10 mouse cellular contexts compared by ENCODE assay signal in the genomic region with DNA sequence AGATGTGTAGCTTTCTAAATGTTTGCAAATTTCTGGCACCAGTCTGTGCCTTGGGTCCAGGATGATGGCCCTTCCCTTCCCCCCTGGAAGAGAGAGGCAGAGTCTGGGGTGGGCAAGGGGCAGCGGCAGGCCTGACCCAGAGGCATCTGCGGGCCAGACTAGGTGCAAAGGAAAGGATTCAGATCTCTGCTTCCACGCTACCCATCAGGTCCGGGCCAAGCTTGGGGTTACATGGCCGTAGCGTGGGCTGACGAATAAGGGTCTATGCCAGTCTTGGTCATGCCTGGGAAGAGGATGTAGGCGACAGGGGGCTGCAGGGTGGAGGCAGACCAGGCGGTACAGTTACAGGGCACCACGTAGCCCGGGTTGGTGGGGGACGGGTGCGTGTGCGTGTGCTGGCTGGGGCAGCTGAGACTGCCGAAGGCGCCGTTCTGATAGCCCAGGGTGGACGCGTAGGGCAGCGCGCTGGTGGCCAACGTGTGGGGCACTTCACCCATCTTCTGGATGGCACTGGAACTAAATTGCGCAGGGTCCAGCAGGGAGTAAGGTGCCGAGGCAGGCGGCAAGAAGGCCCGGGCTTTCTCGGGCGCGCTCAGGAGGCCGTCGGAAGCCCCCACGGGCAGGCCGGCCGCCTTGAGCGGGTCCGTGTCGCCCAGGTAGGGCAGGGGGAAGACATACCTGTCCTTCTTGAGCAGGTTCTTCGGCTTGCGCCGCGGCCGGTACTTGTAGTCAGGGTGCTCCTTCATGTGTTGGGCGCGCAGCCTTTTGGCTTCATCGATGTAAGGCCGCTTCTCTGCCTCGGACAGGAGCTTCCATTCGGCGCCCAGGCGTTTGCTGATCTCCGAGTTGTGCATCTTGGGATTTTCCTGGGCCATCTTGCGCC. TPM values are rescaled to one million over a fixed set of nuclear protein-coding genes. Genes with fewer than 3 reads are reported as not detected.
DNase-seq lines count a peak whose midpoint lies in the region; ATAC-seq and TF ChIP-seq lines count a peak whose summit lies in the region.
"Had no signal": no experiment of that assay in that cellular context is flagged by ENCODE, and none has a peak within 500 bp of the region (broad histone marks: within the 10 kb centered on the region; RNA-seq: fewer than 3 reads in every experiment).

No protein-coding gene starts in this region.

- no peak for ATAC-seq in forebrain, embryonic 13.5 days

- H3K9ac ChIP-seq in forebrain, embryonic 13.5 days, result peak overlapping the region; percentile 3; the same call in 1 of the 2 replicates

- H3K9me3 ChIP-seq in E14TG2a.4 (ENCODE audit: low read length), result peaks cover 6% of the 10 kb centered on the region; the same call in 1 of the 2 replicates
- no peaks in the 10 kb centered on the region for H3K9me3 ChIP-seq in forebrain, embryonic 13.5 days (replicated peaks)
- H3K9me3 ChIP-seq in midbrain, embryonic 10.5 days (replicated peaks), result no peaks in the 10 kb centered on the region

- peak overlapping the region; percentile 67 for H3K4me3 ChIP-seq in E14TG2a.4 (replicated peaks; ENCODE audit: low read length)
- peak overlapping the region; percentile 28 for H3K4me3 ChIP-seq in forebrain, embryonic 13.5 days
- H3K4me3 ChIP-seq in midbrain, embryonic 10.5 days, result peak overlapping the region; percentile 39

- H3K4me1 ChIP-seq in E14TG2a.4 (replicated peaks; ENCODE audit: low read depth, low read length), result peaks cover 75% of the 10 kb centered on the region
- H3K4me1 ChIP-seq in forebrain, embryonic 13.5 days, result peaks cover 51% of the 10 kb centered on the region
- H3K4me1 ChIP-seq in midbrain, embryonic 10.5 days, result peaks cover 64% of the 10 kb centered on the region

- peaks cover 98% of the 10 kb centered on the region for H3K27me3 ChIP-seq in E14TG2a.4 (ENCODE audit: insufficient read depth, low read length)
- peaks cover 99% of the 10 kb centered on the region for H3K27me3 ChIP-seq in forebrain, embryonic 13.5 days
- peaks cover 100% of the 10 kb centered on the region for H3K27me3 ChIP-seq in midbrain, embryonic 10.5 days (ENCODE audit: low read depth, poor library complexity, severe bottlenecking)

- intact Hi-C loops in heart, postnatal 25 days (cut with DNase I), result no loop called here

- peak overlapping the region; percentile 53 for H3K4me2 ChIP-seq in forebrain, embryonic 13.5 days

- no peaks in the 10 kb centered on the region for H3K36me3 ChIP-seq in E14TG2a.4 (ENCODE audit: insufficient read depth, low read length)
- H3K36me3 ChIP-seq in forebrain, embryonic 13.5 days (ENCODE audit: poor library complexity, severe bottlenecking), result no peaks in the 10 kb centered on the region
- no peaks in the 10 kb centered on the region for H3K36me3 ChIP-seq in midbrain, embryonic 10.5 days

- 1% methylated on average over 50 of the region's 52 CpGs for WGBS in forebrain, embryonic 13.5 days
- WGBS in midbrain, embryonic 10.5 days, result 1% methylated on average over 52 of the region's 52 CpGs

- TF ChIP-seq CTCF in E14TG2a.4 (conservative IDR thresholded peaks at IDR 0.05; ENCODE audit: low read length), result no peak

- peak; percentile 82 for DNase-seq in heart, adult 11 months
- no peak for DNase-seq in heart, postnatal 25 days (ENCODE audit: low spot score)
- DNase-seq in midbrain, embryonic 10.5 days (ENCODE audit: low spot score), result peak; percentile 52
- DNase-seq in frontal cortex, postnatal 14 days (ENCODE audit: low spot score in 2 of 2), result no peak
- DNase-seq in right cerebral cortex, postnatal 25 days, result no peak
- DNase-seq in layer of hippocampus, postnatal 10 days (ENCODE audit: low spot score in 2 of 2), result no peak
- DNase-seq: adrenal gland, postnatal 25 days had no signal

- H3K27ac ChIP-seq in forebrain, embryonic 13.5 days, result no peak overlapping the region
- no peak overlapping the region; the same call in 1 of the 2 replicates for H3K27ac ChIP-seq in midbrain, embryonic 10.5 days (replicated peaks)

RNA-seq across cellular contexts. Expression of a gene that starts 1.0 kb away (rescaled TPM):
- not detected for total RNA-seq in heart, postnatal 25 days (2021)
- polyA plus RNA-seq in forebrain, embryonic 13.5 days (2015; fragmentation: Nextera tagmentation; extraction: Ambion mirVana), result 4.2 and 8.1 TPM in 2 replicates
- 1.3 and 10.0 TPM in 2 replicates for polyA plus RNA-seq in midbrain, embryonic 10.5 days (2016; fragmentation: Nextera tagmentation; extraction: Ambion mirVana)
- under 1 TPM; 0.18 to 0.36 TPM for total RNA-seq in layer of hippocampus, postnatal 10 days (2021)
- total RNA-seq: adrenal gland, postnatal 25 days; layer of hippocampus, postnatal 25 days had no signal

Comparison
In these comparisons a context has a peak if more than half of its experiments do, and no peak if none do; other contexts are left out.
1. DNase-seq: peak in heart, adult 11 months (single experiment) and midbrain, embryonic 10.5 days (single experiment); none in heart, postnatal 25 days (single experiment), frontal cortex, postnatal 14 days (0 of 2), right cerebral cortex, postnatal 25 days (single experiment) and layer of hippocampus, postnatal 10 days (0 of 2).
2. Peak in every context shown above with its lines, with median percentiles within 50 percentile points of each other: H3K4me3 ChIP-seq.